Mouse (Mus musculus) ES-CJ7 (cell line): ENCODE measurements around the gene Sfmbt2.

Experiments
- DNase-seq: peaks from one replicate; pipeline ENCODE4 v3.0.0; 2011; ENCODE audit warnings: low read depth, low spot score

Gene Sfmbt2

GRCm38 (mm10) chr2:10372321-10372723 lies 2.0 kb downstream of the Sfmbt2 start:
- DNase-seq, result peak; percentile 93

- DNase-seq, result peak; percentile 74
Observed at GRCm38 (mm10) chr2:10372776-10373507, 2.6 kb downstream of the Sfmbt2 start.

GRCm38 (mm10) chr2:10373508-10374206 lies 3.3 kb downstream of the Sfmbt2 start:
- DNase-seq, result peak; percentile 65

GRCm38 (mm10) chr2:10374207-10375023 lies 4.1 kb downstream of the Sfmbt2 start:
- peak; percentile 74 for DNase-seq

GRCm38 (mm10) chr2:10375024-10375372 lies 4.7 kb downstream of the Sfmbt2 start:
- DNase-seq, result peak; percentile 45

- no peak for DNase-seq
Observed at GRCm38 (mm10) chr2:10389988-10390387, 19.7 kb downstream of the Sfmbt2 start.

- peak; percentile 67 for DNase-seq
Observed at GRCm38 (mm10) chr2:10390791-10391190, 20.5 kb downstream of the Sfmbt2 start.

- DNase-seq, result no peak
Observed at GRCm38 (mm10) chr2:10395143-10395542, 24.8 kb downstream of the Sfmbt2 start.

GRCm38 (mm10) chr2:10397790-10398189 lies 27.5 kb downstream of the Sfmbt2 start:
- DNase-seq, result no peak

- no peak for DNase-seq
Observed at GRCm38 (mm10) chr2:10406151-10406550, 35.8 kb downstream of the Sfmbt2 start.

- DNase-seq, result no peak
Observed at GRCm38 (mm10) chr2:10409422-10409821, 39.1 kb downstream of the Sfmbt2 start.

- DNase-seq, result no peak
Observed at GRCm38 (mm10) chr2:10410069-10410468, 39.8 kb downstream of the Sfmbt2 start.

GRCm38 (mm10) chr2:10420944-10421420 lies 50.7 kb downstream of the Sfmbt2 start:
- DNase-seq, result peak; percentile 77

- DNase-seq, result no peak
Observed at GRCm38 (mm10) chr2:10437290-10437689, 67.0 kb downstream of the Sfmbt2 start.

- DNase-seq, result no peak
Observed at GRCm38 (mm10) chr2:10441811-10442210, 71.5 kb downstream of the Sfmbt2 start.

- DNase-seq, result peak; percentile 21
Observed at GRCm38 (mm10) chr2:10453577-10453976, 83.3 kb downstream of the Sfmbt2 start.

- DNase-seq, result no peak
Observed at GRCm38 (mm10) chr2:10458309-10458708, 88.0 kb downstream of the Sfmbt2 start.

- no peak for DNase-seq
Observed at GRCm38 (mm10) chr2:10516516-10516915, 146.2 kb downstream of the Sfmbt2 start.

GRCm38 (mm10) chr2:10521719-10522415 lies 151.6 kb downstream of the Sfmbt2 start:
- peak; percentile 49 for DNase-seq

GRCm38 (mm10) chr2:10525622-10526021 lies 155.3 kb downstream of the Sfmbt2 start:
- no peak for DNase-seq

- no peak for DNase-seq
Observed at GRCm38 (mm10) chr2:10541762-10542161, 171.5 kb downstream of the Sfmbt2 start.
